Mouse (Mus musculus): ENCODE measurements at regions not wholly inside any gene's neighbourhood (a gene's known extent, or its start where the extent isn't known, plus 50 kb on each side); places are given as distances from the start of the nearest gene placed in this dataset.

- TF ChIP-seq CTCF (IDR thresholded peaks at IDR 0.05; ENCODE audit: low read depth, low read length), result no peak
- TF ChIP-seq POLR2A (IDR thresholded peaks at IDR 0.05; ENCODE audit: insufficient read depth, low read length), result no peak
- TF ChIP-seq EP300 (IDR thresholded peaks at IDR 0.05; ENCODE audit: insufficient read depth, low read depth, low read length), result no peak
Measured at GRCm38 (mm10) chr6:127393907-127394600, 52.6 kb upstream of the Parp11 start.
